Mouse (Mus musculus) intestine, postnatal 0 days (tissue): ENCODE results near the gene Fcgr1. TPM values are rescaled to one million over a fixed set of nuclear protein-coding genes. Genes with fewer than 3 reads are reported as not detected.

ENCODE experiments used
- ATAC-seq: fragments of 200-750 bp; cut with Nextera tagmentation; 2 replicates; pipeline ENCODE4 v1.8.0; 2017; ENCODE audit warnings: mild to moderate bottlenecking, moderate TSS enrichment, moderate library complexity
- H3K27ac ChIP-seq: fragments of 300-500 bp; sonication (generic); 2 replicates; pipeline ENCODE4 v1.5.1; 2014; ENCODE audit warnings: mild to moderate bottlenecking, low read depth, low read length, moderate library complexity
- H3K27me3 ChIP-seq: fragments of 300-500 bp; sonication (generic); replicated peaks from 2 replicates; pipeline ENCODE4 v1.6.1; 2014; ENCODE audit warnings: low read length, mixed read lengths; ENCODE audit not compliant: control insufficient read depth, insufficient read depth
- H3K36me3 ChIP-seq: fragments of 300-500 bp; sonication (generic); 2 replicates; pipeline ENCODE4 v1.6.1; 2014; ENCODE audit warnings: mild to moderate bottlenecking, moderate library complexity; ENCODE audit not compliant: control insufficient read depth, insufficient read depth
- H3K4me1 ChIP-seq: fragments of 300-500 bp; sonication (generic); replicated peaks from 2 replicates; pipeline ENCODE4 v1.6.1; 2014; ENCODE audit warnings: antibody characterized with exemption, low read length, mixed read lengths; ENCODE audit not compliant: control insufficient read depth, insufficient read depth
- H3K4me2 ChIP-seq: fragments of 300-500 bp; sonication (generic); replicated peaks from 2 replicates; pipeline ENCODE4 v1.6.1; 2014; ENCODE audit warnings: low read depth, mild to moderate bottlenecking, moderate library complexity
- H3K4me3 ChIP-seq: fragments of 300-500 bp; sonication (generic); 2 replicates; pipeline ENCODE4 v1.5.1; 2014; ENCODE audit warnings: low read depth, low read length
- H3K9ac ChIP-seq: fragments of 300-500 bp; sonication (generic); 2 replicates; pipeline ENCODE4 v1.6.1; 2014; ENCODE audit warnings: mild to moderate bottlenecking, low read depth, low read length
- H3K9me3 ChIP-seq: fragments of 300-500 bp; sonication (generic); 2 replicates; pipeline ENCODE4 v1.6.1; 2016; ENCODE audit warnings: mixed run types; ENCODE audit not compliant: control insufficient read depth
- CTCF ChIP-seq: sonication (generic); IDR thresholded peaks from 2 replicates; pipeline ENCODE4 v1.5.1; 2016; ENCODE audit warnings: low read depth, mild to moderate bottlenecking, control low read depth, antibody characterized with exemption, moderate library complexity
- WGBS: fragments of 180-500 bp; shearing (Covaris S2); extraction: QIAGEN DNeasy Blood & Tissue Kit; methylation state at CpG from one replicate; pipeline ENCODE4 v1.1.7; 2014; 5-methylcytosine and 5-hydroxymethylcytosine counted together
- polyA plus RNA-seq: library from polyadenylated mRNA; unstranded; fragments of >200 nt; fragmentation: Nextera tagmentation; extraction: Ambion mirVana; gene quantifications from 2 replicates; pipeline ENCODE4 v1.2.1, GENCODE M21; 2015

The Fcgr1 gene
- polyA plus RNA-seq, 1 experiment from 2014 or later: 2.7 TPM

DNA sequence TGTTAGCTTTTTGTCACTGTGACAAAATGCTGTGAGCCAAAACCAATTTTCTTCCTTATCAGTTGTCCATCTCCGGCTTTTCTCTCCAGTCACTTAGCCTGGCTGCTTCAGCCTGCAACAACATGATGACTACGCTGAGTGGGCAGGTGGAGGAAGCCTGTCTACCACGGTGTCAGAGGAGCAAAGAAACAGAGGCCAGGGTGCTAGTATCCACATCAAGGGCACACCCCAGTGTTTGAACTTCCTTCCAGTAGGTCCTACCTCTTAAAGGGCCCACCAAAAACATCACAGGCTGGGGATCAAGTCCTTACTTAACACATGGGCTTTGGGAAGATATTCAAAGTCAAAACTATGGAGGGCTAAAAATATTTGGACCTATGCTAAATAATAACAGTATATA, 15.7 kb upstream of the Fcgr1 start:
- 49% methylated on average over 3 of the region's 3 CpGs for WGBS
- H3K4me3 ChIP-seq: no peak overlapping the region
- TF ChIP-seq CTCF: no peak
- H3K36me3 ChIP-seq: no peaks in the 10 kb centered on the region
- H3K4me2 ChIP-seq: no peak overlapping the region
- peaks cover 3% of the 10 kb centered on the region; the same call in 1 of the 2 replicates for H3K27me3 ChIP-seq
- no peak overlapping the region for H3K9ac ChIP-seq
- H3K27ac ChIP-seq: no peak overlapping the region
- ATAC-seq: no peak
- no peaks in the 10 kb centered on the region for H3K9me3 ChIP-seq
- H3K4me1 ChIP-seq: no peaks in the 10 kb centered on the region

DNA sequence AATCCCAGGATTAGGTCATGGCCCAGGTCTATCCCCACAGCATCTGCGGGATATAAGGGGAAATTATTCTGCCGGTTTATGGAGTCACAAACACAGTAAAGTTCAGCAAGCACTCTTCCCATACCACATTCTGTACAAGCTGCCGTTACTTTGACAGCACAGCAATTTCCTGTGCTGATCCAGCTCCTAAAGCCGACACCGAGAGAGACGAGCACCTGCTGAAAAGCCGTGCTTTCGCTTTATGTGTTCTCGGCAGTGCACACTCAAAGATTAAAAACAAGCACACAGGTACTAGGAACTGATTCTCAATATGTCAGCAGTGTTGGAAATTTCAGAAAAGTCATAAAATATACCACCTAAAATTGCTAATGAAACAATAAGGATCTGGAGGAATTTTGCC, 12.7 kb upstream of the Fcgr1 start:
- 73% methylated on average over 9 of the region's 9 CpGs for WGBS
- Histone ChIP-seq H3K27me3 (peaks cover 9% of the 10 kb centered on the region; the same call in 1 of the 2 replicates), H3K4me2 (no peak overlapping the region), H3K4me1 (no peaks in the 10 kb centered on the region), H3K9ac (no peak overlapping the region), H3K9me3 (no peaks in the 10 kb centered on the region), H3K27ac (no peak overlapping the region), H3K4me3 (no peak overlapping the region), H3K36me3 (no peaks in the 10 kb centered on the region)
- no peak for ATAC-seq
- TF ChIP-seq CTCF: no peak

DNA sequence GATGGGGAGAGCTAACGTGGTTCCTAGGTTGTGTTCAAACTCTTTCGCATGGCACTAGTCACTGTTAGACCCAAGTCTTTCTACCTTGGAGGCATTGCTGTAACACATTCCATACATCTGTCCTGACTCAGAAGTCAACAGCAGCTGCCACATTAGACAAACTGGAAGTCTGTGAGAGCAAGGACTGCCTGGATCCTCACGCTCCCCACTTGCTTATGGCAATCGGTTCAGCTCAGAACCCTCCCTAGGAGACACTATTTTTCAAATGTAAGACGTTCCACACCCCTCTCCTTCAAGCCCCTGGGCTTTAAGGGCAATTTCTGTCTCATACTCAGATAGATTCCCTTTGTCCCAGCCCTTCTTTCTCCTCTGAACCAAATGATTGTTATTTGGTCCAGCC, 8.3 kb upstream of the Fcgr1 start:
- Histone ChIP-seq H3K4me1 (no peaks in the 10 kb centered on the region), H3K9me3 (no peaks in the 10 kb centered on the region), H3K4me3 (no peak overlapping the region), H3K27ac (no peak overlapping the region), H3K4me2 (no peak overlapping the region), H3K27me3 (peaks cover 10% of the 10 kb centered on the region; the same call in 1 of the 2 replicates), H3K36me3 (no peaks in the 10 kb centered on the region), H3K9ac (no peak overlapping the region)
- ATAC-seq: no peak
- TF ChIP-seq CTCF: no peak
- WGBS: 79% methylated on average over 5 of the region's 5 CpGs

DNA sequence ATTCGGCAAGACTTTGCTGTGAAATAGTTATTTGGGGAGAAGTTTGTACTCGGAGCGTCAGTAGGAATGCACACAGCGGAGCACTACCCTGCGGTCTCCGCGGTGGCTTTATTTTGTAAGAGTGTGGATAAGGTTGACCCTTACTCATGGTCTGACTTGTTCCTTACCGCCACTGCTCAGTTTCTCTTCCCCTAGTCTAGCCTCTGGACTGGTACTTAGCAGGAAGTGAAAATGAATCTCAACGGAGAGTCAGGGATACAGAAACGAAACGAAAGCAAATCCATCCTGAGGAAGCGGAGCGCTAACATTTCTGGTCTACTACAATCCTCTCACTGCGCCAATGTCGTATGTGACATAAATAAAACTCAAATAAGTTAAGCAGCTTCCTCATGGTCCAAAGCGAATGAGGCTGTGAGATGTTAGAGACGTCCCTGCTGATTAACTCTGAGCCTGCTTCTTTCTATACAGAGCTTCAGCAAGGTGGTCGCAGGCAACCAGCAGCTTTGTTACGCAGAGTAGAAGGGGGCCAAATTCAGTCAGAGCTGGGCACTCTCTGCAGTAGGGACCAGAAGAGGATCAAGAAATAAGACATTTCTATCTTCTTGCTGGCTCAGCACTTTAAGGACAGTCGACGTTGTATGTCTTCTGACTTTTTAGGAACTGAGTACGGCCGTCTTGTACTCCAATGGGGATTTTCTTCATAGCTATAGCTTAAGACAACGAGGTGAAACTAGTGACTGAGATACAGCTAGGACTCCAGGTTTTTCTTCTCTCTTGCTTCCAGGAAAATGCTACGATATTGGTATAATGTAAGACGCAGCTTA, 7.1 kb upstream of the Fcgr1 start:
- Histone ChIP-seq H3K9me3 (no peaks in the 10 kb centered on the region), H3K9ac (no peak overlapping the region), H3K4me1 (no peaks in the 10 kb centered on the region), H3K36me3 (no peaks in the 10 kb centered on the region), H3K4me2 (peak overlapping the region; percentile 51), H3K27ac (no peak overlapping the region), H3K27me3 (peaks cover 10% of the 10 kb centered on the region; the same call in 1 of the 2 replicates), H3K4me3 (peak overlapping the region; percentile 28)
- TF ChIP-seq CTCF: no peak
- no peak for ATAC-seq
- 63% methylated on average over 26 of the region's 26 CpGs for WGBS

DNA sequence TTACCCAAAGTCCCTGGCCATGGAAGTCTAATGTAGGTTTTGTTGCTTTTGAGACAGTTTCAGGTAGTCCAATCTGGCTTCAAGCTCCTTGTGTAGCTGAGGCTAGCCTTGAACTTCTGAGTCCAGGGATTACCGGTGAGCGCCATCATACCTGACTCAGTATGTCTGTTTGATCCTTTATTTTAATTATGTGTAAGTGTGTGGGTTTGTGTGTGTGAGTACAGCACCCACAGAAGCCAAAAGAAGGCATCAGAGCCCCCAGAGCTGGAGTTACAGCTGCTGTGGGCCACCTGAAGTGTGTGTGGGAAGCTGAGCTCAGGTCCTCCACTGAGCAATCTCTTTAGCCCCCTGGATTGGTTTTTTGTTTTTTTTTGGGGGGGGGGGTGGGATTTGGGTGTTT, 5.8 kb upstream of the Fcgr1 start:
- Histone ChIP-seq H3K4me3 (no peak overlapping the region), H3K4me2 (no peak overlapping the region), H3K9me3 (no peaks in the 10 kb centered on the region), H3K9ac (no peak overlapping the region), H3K36me3 (no peaks in the 10 kb centered on the region), H3K4me1 (no peaks in the 10 kb centered on the region), H3K27me3 (peaks cover 10% of the 10 kb centered on the region; the same call in 1 of the 2 replicates), H3K27ac (no peak overlapping the region)
- no peak for TF ChIP-seq CTCF
- no peak for ATAC-seq
- WGBS: 98% methylated on average over 2 of the region's 2 CpGs

- no peak for ATAC-seq
- Histone ChIP-seq H3K27ac (no peak overlapping the region), H3K4me2 (no peak overlapping the region), H3K9me3 (no peaks in the 10 kb centered on the region), H3K27me3 (peaks cover 10% of the 10 kb centered on the region; the same call in 1 of the 2 replicates), H3K4me3 (no peak overlapping the region), H3K4me1 (no peaks in the 10 kb centered on the region), H3K36me3 (no peaks in the 10 kb centered on the region), H3K9ac (no peak overlapping the region)
- WGBS: 91% methylated on average over 4 of the region's 4 CpGs
- TF ChIP-seq CTCF: no peak
These were observed 4.6 kb upstream of the Fcgr1 start for GRCm38 (mm10) chr3:96298360-96298759.
